Mouse (Mus musculus): ENCODE measurements around the gene Pcbd2. TPM values are rescaled to one million over a fixed set of nuclear protein-coding genes. Genes with fewer than 3 reads are reported as not detected.

Gene Pcbd2
- polyA plus RNA-seq, 1 experiment from 2014 or later = 49.2 TPM

DNA sequence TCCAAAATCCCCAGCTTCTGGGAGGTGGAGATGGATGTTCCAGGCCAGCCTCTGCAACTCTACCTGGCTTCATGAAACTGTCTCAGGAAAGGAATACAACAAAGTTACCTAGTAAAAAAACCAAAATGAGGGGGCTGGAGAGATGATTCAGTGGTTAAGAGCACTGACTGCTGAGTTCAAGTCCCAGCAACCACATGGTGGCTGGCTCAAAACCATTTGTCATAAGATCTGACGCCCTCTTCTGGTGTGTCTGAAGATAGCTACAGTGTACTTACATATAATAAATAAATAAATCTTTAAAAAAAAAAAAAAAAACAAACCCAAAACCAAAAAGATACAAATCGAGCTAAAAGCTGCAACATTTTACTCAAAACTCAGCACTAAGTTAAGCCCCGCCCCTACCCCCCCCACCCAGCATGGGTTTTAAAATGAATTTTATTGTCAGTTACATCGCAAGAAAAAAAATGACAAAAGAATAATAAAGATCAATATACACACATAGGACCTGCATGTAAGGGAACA is 509 bp upstream of the Pcbd2 start:
- Histone ChIP-seq H3K9ac (ENCODE audit: low read depth, low read length) (peak overlapping the region; percentile 78), H3K9me3 (ENCODE audit: control insufficient read depth, low read length) (no peaks in the 10 kb centered on the region), H3K4me1 (ENCODE audit: control insufficient read depth, insufficient read depth, low read length) (no peaks in the 10 kb centered on the region), H3K4me3 (ENCODE audit: low read depth, low read length) (peak overlapping the region; percentile 57), H3K27ac (replicated peaks; ENCODE audit: low read depth, low read length) (peak overlapping the region; percentile 97), H3K36me3 (ENCODE audit: control insufficient read depth, insufficient read depth, low read length) (peaks cover 44% of the 10 kb centered on the region), H3K4me2 (ENCODE audit: low read depth, low read length) (peak overlapping the region; percentile 67), H3K27me3 (replicated peaks; ENCODE audit: control insufficient read depth, insufficient read depth, low read length) (no peaks in the 10 kb centered on the region)
- WGBS = 8% methylated on average over 4 of the region's 4 CpGs
- DNase-seq (ENCODE audit: low spot score) (no peak), ATAC-seq (ENCODE audit: low read depth) (no peak)

DNA sequence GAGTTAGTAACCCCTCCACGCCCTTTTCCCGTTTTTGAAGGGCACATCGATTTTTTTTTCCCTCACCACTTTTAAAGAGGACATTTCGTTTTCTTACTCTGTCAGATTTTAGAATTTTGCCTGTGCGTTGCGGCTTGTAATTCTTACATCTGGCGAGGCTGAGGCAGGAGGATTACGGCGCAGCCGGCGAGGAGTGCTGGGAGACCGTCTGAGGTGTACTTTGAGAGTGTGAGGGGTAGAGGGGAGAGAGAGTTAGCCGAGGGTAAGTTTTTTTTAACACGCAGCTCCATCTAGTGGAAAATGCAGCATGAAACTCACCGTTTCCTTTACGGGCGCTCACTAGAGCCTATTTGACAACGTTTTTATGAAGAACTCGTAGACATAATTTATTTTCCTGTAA is 671 bp downstream of the Pcbd2 start:
- ATAC-seq (ENCODE audit: low read depth) = peak; percentile 86
- no peaks in the 10 kb centered on the region for H3K9me3 ChIP-seq (ENCODE audit: control insufficient read depth, low read length)
- WGBS = 3% methylated on average over 19 of the region's 19 CpGs
- peaks cover 35% of the 10 kb centered on the region for H3K36me3 ChIP-seq (ENCODE audit: control insufficient read depth, insufficient read depth, low read length)
- H3K9ac ChIP-seq (ENCODE audit: low read depth, low read length) = peak overlapping the region; percentile 78
- H3K4me1 ChIP-seq (ENCODE audit: control insufficient read depth, insufficient read depth, low read length) = no peaks in the 10 kb centered on the region
- H3K27me3 ChIP-seq (replicated peaks; ENCODE audit: control insufficient read depth, insufficient read depth, low read length) = no peaks in the 10 kb centered on the region
- peak overlapping the region; percentile 97 for H3K27ac ChIP-seq (replicated peaks; ENCODE audit: low read depth, low read length)
- peak overlapping the region; percentile 57 for H3K4me3 ChIP-seq (ENCODE audit: low read depth, low read length)
- DNase-seq (ENCODE audit: low spot score) = peak; percentile 93
- peak overlapping the region; percentile 67 for H3K4me2 ChIP-seq (ENCODE audit: low read depth, low read length)

DNA sequence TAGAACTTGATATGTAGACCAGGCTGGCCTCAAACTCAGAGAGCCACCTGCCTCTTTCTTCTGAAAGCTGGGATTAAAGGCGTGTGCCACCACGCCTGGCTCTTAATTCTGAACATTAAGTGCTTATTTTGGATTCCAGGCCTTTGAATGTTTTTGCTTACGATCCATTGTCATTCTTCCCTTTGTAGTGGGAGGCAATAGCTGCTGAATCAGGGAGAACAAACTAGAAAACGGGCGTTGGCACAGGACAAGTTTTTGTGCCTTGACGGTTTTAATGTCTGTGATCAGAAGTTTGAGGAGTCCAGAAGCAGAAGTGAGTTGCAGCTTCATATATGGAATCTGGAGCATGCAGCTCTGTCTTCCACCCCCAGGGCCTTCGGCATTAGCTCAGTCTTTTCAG is 3.5 kb downstream of the Pcbd2 start:
- Histone ChIP-seq H3K27me3 (replicated peaks; ENCODE audit: control insufficient read depth, insufficient read depth, low read length) (no peaks in the 10 kb centered on the region), H3K27ac (replicated peaks; ENCODE audit: low read depth, low read length) (no peak overlapping the region), H3K9ac (ENCODE audit: low read depth, low read length) (no peak overlapping the region), H3K4me3 (ENCODE audit: low read depth, low read length) (no peak overlapping the region), H3K36me3 (ENCODE audit: control insufficient read depth, insufficient read depth, low read length) (peaks cover 8% of the 10 kb centered on the region), H3K9me3 (ENCODE audit: control insufficient read depth, low read length) (no peaks in the 10 kb centered on the region), H3K4me1 (ENCODE audit: control insufficient read depth, insufficient read depth, low read length) (no peaks in the 10 kb centered on the region), H3K4me2 (ENCODE audit: low read depth, low read length) (no peak overlapping the region)
- DNase-seq (ENCODE audit: low spot score) (no peak), ATAC-seq (ENCODE audit: low read depth) (no peak)
- WGBS = 84% methylated on average over 7 of the region's 7 CpGs

DNA sequence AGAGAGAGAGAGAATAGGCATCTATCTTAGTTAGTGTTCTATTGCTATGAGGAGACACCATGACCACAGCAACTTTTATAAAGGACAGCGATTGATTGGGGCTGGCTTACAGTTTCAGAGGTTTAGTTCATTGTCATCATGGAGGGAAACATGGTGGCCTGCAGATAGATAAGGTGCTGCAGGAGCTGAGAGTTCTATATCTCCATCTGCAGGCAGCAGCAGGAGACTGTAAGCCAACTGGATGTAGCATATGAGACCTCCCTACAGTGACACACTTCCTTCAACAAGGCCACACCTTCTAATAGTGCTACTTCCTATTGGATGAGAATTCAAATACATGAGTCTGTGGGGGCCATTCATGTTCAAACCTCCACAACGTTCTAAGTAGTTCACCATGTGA is 5.0 kb downstream of the Pcbd2 start:
- Histone ChIP-seq H3K4me2 (ENCODE audit: low read depth, low read length) (no peak overlapping the region), H3K27ac (replicated peaks; ENCODE audit: low read depth, low read length) (no peak overlapping the region), H3K4me3 (ENCODE audit: low read depth, low read length) (no peak overlapping the region), H3K27me3 (replicated peaks; ENCODE audit: control insufficient read depth, insufficient read depth, low read length) (no peaks in the 10 kb centered on the region), H3K9ac (ENCODE audit: low read depth, low read length) (no peak overlapping the region), H3K36me3 (ENCODE audit: control insufficient read depth, insufficient read depth, low read length) (no peaks in the 10 kb centered on the region), H3K4me1 (ENCODE audit: control insufficient read depth, insufficient read depth, low read length) (no peaks in the 10 kb centered on the region), H3K9me3 (ENCODE audit: control insufficient read depth, low read length) (no peaks in the 10 kb centered on the region)
- ATAC-seq (ENCODE audit: low read depth) (no peak), DNase-seq (ENCODE audit: low spot score) (no peak)
- WGBS = 81% methylated on average over 2 of the region's 2 CpGs

DNA sequence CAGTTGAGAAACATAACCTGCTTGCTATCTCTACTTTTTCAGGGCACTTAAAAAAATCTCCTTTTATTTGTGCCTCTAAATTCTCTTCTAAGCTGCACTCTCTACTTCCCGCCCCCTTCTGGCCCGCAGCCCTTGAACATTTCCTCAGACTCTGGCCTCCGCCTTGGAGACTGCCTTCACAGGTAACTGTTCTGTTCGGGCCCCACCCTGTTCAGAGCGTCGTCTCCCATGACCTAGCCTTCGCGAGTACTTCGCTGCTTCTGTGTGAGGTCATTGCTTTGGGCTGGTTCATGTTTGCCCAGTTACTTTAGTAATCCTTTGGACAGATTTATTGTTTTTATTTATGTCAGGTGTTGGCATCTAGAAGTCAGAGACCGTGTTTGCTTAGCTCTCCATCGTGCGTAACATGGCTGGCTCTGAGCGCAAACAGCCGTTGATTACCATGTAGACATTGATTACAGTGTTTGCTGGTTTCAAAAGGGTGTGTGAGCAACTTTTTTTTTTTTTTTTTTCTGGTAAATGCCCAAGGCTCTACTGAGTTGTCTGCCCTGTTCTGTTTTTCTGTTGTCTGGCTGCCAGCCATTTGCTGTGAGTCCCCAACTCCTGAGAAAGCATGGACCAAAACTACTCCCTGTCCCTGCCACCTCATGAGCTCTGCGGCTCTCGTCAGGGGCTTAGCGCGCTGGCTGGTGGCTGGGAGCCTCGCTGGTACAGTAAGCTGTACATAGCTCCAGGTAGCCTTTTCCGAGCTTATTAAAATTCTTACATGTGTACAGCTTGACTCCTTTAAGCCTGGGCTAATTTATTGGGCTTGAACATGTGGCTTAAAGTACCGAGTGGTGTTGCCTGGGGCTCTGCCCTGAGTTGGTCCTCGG is 6.7 kb downstream of the Pcbd2 start:
- H3K27ac ChIP-seq (replicated peaks; ENCODE audit: low read depth, low read length) = no peak overlapping the region
- no peak overlapping the region for H3K4me3 ChIP-seq (ENCODE audit: low read depth, low read length)
- no peak overlapping the region for H3K4me2 ChIP-seq (ENCODE audit: low read depth, low read length)
- H3K36me3 ChIP-seq (ENCODE audit: control insufficient read depth, insufficient read depth, low read length) = no peaks in the 10 kb centered on the region
- peak; percentile 66 for ATAC-seq (ENCODE audit: low read depth)
- H3K4me1 ChIP-seq (ENCODE audit: control insufficient read depth, insufficient read depth, low read length) = no peaks in the 10 kb centered on the region
- no peak overlapping the region for H3K9ac ChIP-seq (ENCODE audit: low read depth, low read length)
- no peak for DNase-seq (ENCODE audit: low spot score)
- no peaks in the 10 kb centered on the region for H3K9me3 ChIP-seq (ENCODE audit: control insufficient read depth, low read length)
- 74% methylated on average over 22 of the region's 22 CpGs for WGBS
- H3K27me3 ChIP-seq (replicated peaks; ENCODE audit: control insufficient read depth, insufficient read depth, low read length) = no peaks in the 10 kb centered on the region

DNA sequence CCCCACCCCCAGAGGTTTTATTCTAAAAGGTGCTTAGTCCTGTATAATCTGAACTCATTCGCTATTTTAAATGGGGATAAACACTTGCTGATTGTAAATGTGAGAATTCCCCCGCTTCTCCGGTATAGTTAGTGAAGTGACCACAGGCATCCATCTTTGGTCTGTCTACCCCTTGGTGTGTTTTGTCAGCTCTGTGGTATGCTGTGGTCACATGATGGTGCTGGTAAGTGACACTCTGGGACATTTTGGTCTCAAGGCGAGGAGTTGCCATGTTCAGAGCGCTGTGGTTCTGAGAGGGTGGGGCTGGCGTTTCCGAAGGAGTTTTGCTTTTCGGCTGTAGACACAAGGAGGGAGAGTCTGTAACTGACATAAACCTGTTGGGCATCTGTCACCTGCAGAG is 10.7 kb downstream of the Pcbd2 start:
- WGBS = 88% methylated on average over 8 of the region's 8 CpGs
- Histone ChIP-seq H3K4me2 (ENCODE audit: low read depth, low read length) (no peak overlapping the region), H3K4me1 (ENCODE audit: control insufficient read depth, insufficient read depth, low read length) (no peaks in the 10 kb centered on the region), H3K4me3 (ENCODE audit: low read depth, low read length) (no peak overlapping the region), H3K9me3 (ENCODE audit: control insufficient read depth, low read length) (no peaks in the 10 kb centered on the region), H3K27ac (replicated peaks; ENCODE audit: low read depth, low read length) (no peak overlapping the region), H3K27me3 (replicated peaks; ENCODE audit: control insufficient read depth, insufficient read depth, low read length) (no peaks in the 10 kb centered on the region), H3K36me3 (ENCODE audit: control insufficient read depth, insufficient read depth, low read length) (no peaks in the 10 kb centered on the region), H3K9ac (ENCODE audit: low read depth, low read length) (no peak overlapping the region)
- ATAC-seq (ENCODE audit: low read depth) = no peak
- DNase-seq (ENCODE audit: low spot score) = no peak

DNA sequence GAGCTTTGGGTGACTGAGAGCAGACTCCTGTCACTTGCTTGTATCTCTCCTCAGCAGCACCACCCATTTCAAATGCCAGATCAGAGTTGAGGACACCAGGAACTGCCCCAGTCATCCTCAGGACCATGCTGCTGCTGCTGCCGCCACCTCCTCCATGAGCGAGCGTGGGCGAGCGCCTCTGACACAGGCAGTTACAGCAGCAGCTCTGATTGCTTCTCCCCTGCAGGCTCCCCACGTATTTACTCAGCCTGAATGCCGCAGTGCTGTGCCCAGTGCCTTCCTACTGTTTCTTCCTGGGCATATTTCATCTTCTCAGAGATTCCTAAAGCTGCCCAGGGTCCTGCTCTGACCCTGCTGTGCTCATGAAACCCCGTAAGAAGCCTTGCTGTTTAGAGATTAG is 15.1 kb downstream of the Pcbd2 start:
- Histone ChIP-seq H3K9ac (ENCODE audit: low read depth, low read length) (no peak overlapping the region), H3K36me3 (ENCODE audit: control insufficient read depth, insufficient read depth, low read length) (no peaks in the 10 kb centered on the region), H3K4me1 (ENCODE audit: control insufficient read depth, insufficient read depth, low read length) (no peaks in the 10 kb centered on the region), H3K27me3 (replicated peaks; ENCODE audit: control insufficient read depth, insufficient read depth, low read length) (no peaks in the 10 kb centered on the region), H3K4me2 (ENCODE audit: low read depth, low read length) (no peak overlapping the region), H3K4me3 (ENCODE audit: low read depth, low read length) (no peak overlapping the region), H3K27ac (replicated peaks; ENCODE audit: low read depth, low read length) (no peak overlapping the region), H3K9me3 (ENCODE audit: control insufficient read depth, low read length) (no peaks in the 10 kb centered on the region)
- no peak for DNase-seq (ENCODE audit: low spot score)
- ATAC-seq (ENCODE audit: low read depth) = no peak
- 65% methylated on average over 8 of the region's 8 CpGs for WGBS

DNA sequence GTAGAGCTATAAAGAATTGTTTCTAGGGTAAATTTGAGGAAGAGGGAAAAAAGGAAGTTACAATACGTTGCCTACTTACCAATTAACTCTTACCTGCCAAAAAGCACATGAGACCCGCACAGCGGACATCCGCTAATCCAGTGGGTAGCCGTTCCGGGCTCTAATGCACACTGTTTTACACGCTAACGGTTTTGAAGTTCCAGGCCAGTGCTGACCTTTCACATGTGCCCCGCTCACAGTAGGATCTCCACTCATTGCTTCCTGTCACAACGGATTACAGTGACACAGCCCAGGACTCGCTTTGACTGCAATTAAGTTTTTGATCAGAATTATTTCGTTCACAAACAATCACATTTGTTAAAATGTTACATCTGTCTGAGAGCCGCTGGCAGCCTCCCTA is 27.2 kb downstream of the Pcbd2 start:
- Histone ChIP-seq H3K9ac (ENCODE audit: low read depth, low read length) (no peak overlapping the region), H3K4me1 (ENCODE audit: control insufficient read depth, insufficient read depth, low read length) (peaks cover 9% of the 10 kb centered on the region; the same call in 1 of the 2 replicates), H3K27me3 (replicated peaks; ENCODE audit: control insufficient read depth, insufficient read depth, low read length) (no peaks in the 10 kb centered on the region), H3K36me3 (ENCODE audit: control insufficient read depth, insufficient read depth, low read length) (no peaks in the 10 kb centered on the region), H3K27ac (replicated peaks; ENCODE audit: low read depth, low read length) (no peak overlapping the region), H3K9me3 (ENCODE audit: control insufficient read depth, low read length) (no peaks in the 10 kb centered on the region), H3K4me3 (ENCODE audit: low read depth, low read length) (no peak overlapping the region), H3K4me2 (ENCODE audit: low read depth, low read length) (no peak overlapping the region)
- WGBS = 50% methylated on average over 13 of the region's 13 CpGs
- DNase-seq (ENCODE audit: low spot score) (no peak), ATAC-seq (ENCODE audit: low read depth) (no peak)

DNA sequence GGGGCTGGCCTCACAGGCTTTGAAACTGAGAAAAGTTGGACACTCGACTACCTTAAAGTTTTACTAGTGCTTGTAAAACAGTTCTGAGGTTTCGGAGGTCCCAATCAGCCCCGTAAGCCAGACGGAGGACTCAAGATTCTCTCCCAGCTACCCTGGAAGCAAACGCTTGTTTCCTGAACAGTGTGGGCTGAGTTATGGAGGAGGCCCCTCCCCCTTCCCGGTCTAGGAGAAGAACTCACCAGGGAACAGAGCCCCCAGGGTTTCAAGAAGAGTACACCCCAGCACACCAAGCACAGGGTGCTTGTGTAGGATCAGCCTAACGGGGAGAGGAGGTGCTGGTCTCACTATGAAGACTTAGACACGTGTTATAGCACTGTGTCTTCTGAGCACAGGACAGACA is 29.6 kb downstream of the Pcbd2 start:
- Histone ChIP-seq H3K9ac (ENCODE audit: low read depth, low read length) (peak overlapping the region; percentile 40), H3K4me3 (ENCODE audit: low read depth, low read length) (no peak overlapping the region)
- ATAC-seq (ENCODE audit: low read depth) = peak; percentile 54; the same call in 1 of the 2 replicates

More for the DNA sequence above, 29.6 kb downstream of the Pcbd2 start:
- Histone ChIP-seq H3K9me3 (ENCODE audit: control insufficient read depth, low read length) (no peaks in the 10 kb centered on the region), H3K36me3 (ENCODE audit: control insufficient read depth, insufficient read depth, low read length) (no peaks in the 10 kb centered on the region), H3K27me3 (replicated peaks; ENCODE audit: control insufficient read depth, insufficient read depth, low read length) (no peaks in the 10 kb centered on the region), H3K27ac (replicated peaks; ENCODE audit: low read depth, low read length) (peak overlapping the region; percentile 4; the same call in 1 of the 2 replicates), H3K4me2 (ENCODE audit: low read depth, low read length) (peak overlapping the region; percentile 39), H3K4me1 (ENCODE audit: control insufficient read depth, insufficient read depth, low read length) (peaks cover 18% of the 10 kb centered on the region)
- DNase-seq (ENCODE audit: low spot score) = peak; percentile 48
- 25% methylated on average over 8 of the region's 8 CpGs for WGBS

Measured in embryonic facial prominence, embryonic 14.5 days (tissue).